Mouse (Mus musculus): ENCODE measurements around the gene Mkrn1. TPM values are rescaled to one million over a fixed set of nuclear protein-coding genes. Genes with fewer than 3 reads are reported as not detected.

Gene Mkrn1
- 215 and 237 TPM in 2 replicates for polyA plus RNA-seq (2015; fragmentation: Nextera tagmentation; extraction: Ambion mirVana)

DNA sequence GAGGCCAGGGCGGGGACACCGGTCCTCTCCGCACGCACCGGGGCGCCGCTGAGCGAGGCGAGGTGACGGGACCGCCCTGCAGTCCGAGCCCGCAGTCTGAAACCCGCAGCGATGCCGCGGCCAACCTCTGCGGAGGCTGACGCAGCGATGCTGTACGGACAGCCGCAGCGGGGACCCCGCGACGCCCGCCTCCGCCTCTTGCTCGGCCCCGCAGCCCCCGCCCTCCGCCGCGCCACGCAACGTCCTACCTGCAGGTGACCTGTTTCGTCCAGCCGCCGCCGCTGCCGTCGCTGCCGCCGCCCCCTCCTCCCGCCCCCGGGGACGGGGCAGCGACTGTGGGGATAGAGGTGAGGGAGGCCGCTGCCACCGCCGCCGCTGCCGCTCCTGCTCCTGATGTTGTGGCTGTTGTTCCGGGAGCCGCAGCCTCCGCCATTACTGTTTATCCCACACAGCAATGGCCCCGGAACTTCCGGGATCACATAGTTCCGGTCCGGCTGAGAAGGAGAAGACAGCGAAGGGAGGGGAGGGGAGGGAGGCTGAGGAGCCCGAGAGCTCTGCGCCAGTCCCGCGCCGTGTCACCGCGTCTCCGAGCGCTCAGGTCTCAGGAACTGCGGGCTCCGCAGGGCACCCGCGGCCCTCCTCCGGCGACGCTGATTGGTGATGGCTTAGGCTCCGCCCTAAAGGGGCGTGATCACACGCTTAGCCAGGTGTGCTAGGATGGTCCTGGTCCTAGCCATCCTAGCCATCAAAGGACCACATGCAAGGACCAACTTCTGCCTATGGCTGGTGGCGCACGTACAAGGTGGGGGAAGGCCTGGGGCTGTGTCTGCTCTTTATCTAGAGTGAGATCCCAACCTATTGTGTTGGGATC is at the start of gene Mkrn1:
TSS of gene Mkrn1 (minus strand) at position 612 of the 871 bp plus-strand sequence.
- Histone ChIP-seq H3K4me2 (peak within 1 kb of the TSS; percentile 70), H3K4me1 (replicated peaks) (peaks cover 29% of the 10 kb centered on the region), H3K4me3 (peak within 1 kb of the TSS; percentile 95), H3K36me3 (no peaks in the 10 kb centered on the region), H3K9ac (peak within 1 kb of the TSS; percentile 95), H3K9me3 (no peaks in the 10 kb centered on the region), H3K27ac (replicated peaks) (peak within 1 kb of the TSS; percentile 98), H3K27me3 (peaks cover 6% of the 10 kb centered on the region; the same call in 1 of the 2 replicates)
- under 1% methylated on average over 77 of the region's 82 CpGs for WGBS
- peak; percentile 97 for ATAC-seq (ENCODE audit: low read depth)

DNA sequence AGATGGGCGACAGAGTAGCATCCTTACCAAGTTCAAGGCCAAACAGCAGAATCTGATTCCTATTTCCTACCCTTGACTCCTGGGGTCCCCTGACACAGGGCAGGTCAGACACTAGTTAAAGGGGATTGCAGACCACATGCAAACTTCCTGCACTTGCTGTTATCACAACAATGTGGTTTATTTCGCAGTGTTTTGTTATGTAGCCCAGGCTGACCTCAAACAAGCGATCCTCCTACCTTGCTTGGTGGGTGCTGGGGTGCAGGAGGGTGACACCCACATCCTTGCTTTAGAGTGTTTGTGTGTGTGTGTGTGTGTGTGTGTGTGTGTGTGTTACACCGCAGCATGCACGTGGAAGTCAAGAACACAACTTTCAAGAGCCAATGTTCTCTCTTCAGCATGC is 49.2 kb upstream of the Mkrn1 start:
- Histone ChIP-seq H3K9ac (no peak overlapping the region), H3K4me3 (no peak overlapping the region), H3K27ac (replicated peaks) (no peak overlapping the region), H3K4me2 (no peak overlapping the region), H3K36me3 (peaks cover 69% of the 10 kb centered on the region), H3K9me3 (no peaks in the 10 kb centered on the region), H3K4me1 (replicated peaks) (peaks cover 13% of the 10 kb centered on the region), H3K27me3 (no peaks in the 10 kb centered on the region)
- no peak for ATAC-seq (ENCODE audit: low read depth)
- 89% methylated on average over 5 of the region's 5 CpGs for WGBS

DNA sequence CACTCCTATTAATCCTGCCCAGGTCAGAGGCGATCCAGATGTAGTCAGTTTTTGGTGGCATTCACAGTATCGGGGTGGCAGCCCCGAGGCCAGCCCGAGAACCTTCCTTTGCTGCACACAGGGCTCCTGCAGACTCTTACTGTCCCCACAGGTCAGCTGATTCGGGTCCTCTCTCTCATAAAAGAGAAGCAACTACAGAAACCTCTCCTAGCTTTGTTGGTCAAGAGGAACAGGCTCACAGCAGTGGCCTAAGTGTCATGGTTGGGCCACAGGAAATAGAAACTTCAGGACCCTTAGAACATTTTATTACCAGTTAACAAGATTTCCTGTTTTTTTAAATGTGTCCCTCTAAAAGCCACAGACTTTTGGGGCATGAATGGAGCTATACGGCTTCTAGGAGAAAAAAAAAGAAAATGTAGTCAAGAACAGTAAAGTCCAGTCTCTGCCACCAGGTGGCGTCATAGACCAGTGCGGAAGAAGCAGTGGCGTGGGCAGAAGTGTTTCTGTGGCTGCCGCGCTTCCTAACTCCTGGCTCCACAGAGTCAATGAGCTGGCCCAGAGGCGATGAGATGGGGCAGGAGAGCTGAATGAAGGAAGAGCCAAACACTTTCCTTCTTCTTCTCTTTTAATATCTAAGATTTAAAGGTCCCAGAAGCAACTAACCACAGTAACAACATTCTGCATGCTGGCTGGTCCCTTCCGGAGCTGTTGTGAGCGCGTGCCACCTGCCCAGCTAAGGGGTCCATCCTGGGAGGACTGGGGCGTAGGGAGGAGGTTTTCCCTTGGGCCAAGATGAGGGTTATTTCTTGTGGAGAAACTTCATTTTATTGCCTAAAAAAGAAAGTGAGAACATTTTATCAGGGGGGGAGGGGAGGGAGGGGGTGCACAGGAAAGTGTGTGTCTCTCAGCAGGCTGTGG is 42.6 kb upstream of the Mkrn1 start:
- Histone ChIP-seq H3K36me3 (peaks cover 47% of the 10 kb centered on the region), H3K27me3 (no peaks in the 10 kb centered on the region), H3K4me2 (no peak overlapping the region), H3K9ac (no peak overlapping the region), H3K9me3 (0 out of 2 replicates have a peak, but pooled peaks cover 3% of the 10 kb centered on the region), H3K27ac (replicated peaks) (no peak overlapping the region), H3K4me1 (replicated peaks) (peaks cover 11% of the 10 kb centered on the region), H3K4me3 (no peak overlapping the region)
- WGBS = 48% methylated on average over 16 of the region's 16 CpGs
- ATAC-seq (ENCODE audit: low read depth) = peak; percentile 76

DNA sequence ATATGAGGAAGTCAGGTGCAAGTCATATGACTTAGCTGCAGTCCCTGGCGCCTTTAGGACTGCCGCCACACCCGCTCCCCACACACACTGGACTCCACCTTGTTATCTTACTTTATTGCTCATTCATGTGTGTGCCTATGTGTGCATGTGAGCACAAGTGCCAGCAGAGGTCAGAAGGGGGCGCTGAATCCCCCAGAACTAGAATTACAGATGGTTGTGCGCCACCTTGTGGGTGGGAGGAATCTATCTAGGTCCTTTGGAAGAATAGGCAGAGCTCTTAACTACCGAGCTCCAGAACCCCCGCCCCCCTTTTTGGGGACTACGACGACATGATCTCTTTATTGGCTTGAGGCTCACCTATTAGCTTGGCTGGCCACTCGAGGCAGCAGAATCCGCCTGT is 39.8 kb upstream of the Mkrn1 start:
- no peak overlapping the region for H3K9ac ChIP-seq
- H3K4me1 ChIP-seq (replicated peaks) = peaks cover 18% of the 10 kb centered on the region
- no peak overlapping the region for H3K27ac ChIP-seq (replicated peaks)
- H3K4me2 ChIP-seq = no peak overlapping the region
- no peak for ATAC-seq (ENCODE audit: low read depth)
- peaks cover 24% of the 10 kb centered on the region for H3K36me3 ChIP-seq
- 0 out of 2 replicates have a peak, but pooled peaks cover 3% of the 10 kb centered on the region for H3K9me3 ChIP-seq
- WGBS = 96% methylated on average over 11 of the region's 11 CpGs
- H3K27me3 ChIP-seq = no peaks in the 10 kb centered on the region
- no peak overlapping the region for H3K4me3 ChIP-seq

DNA sequence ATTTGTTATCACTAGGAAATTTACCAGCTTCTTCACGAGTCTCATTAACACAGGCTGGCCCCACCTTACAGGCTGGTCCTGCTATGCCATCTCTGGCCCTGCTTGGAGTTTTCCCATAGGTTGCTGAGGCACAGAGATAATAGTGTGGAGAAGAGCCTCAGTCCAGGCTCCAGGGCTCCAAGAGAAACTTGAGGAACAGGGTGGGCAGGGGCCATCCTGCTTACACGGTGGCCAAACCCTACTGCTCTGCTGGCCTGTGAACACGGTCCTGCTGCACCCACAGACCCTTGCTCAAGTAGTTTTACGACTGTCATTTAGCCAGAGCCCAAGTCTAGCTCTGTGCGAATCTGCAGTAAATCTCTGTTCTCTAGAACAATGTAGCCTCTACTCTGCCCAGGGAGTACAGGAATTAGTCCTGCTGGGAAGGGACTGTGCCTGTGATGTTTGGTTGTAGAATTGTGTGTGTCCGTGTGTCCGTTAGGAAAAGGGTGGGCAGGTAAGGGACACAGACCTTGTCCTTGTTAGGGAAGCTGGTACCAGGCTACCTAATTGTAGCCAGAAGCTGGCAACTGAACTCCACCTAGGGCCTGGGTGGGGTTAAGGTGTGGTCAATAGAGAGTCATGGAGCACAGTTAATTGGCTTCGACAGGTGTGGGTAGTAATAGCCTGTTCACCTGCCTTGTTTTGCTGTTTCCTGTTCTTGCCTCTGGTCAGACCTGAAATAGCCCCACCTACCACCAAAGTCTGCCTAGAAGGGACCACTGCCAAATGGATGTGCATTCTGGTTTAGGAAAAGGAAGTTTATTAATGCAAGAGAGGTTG is 35.3 kb upstream of the Mkrn1 start:
- H3K36me3 ChIP-seq = peaks cover 7% of the 10 kb centered on the region
- no peak overlapping the region for H3K4me2 ChIP-seq
- H3K27me3 ChIP-seq = no peaks in the 10 kb centered on the region
- H3K4me1 ChIP-seq (replicated peaks) = peaks cover 7% of the 10 kb centered on the region; the same call in 1 of the 2 replicates
- no peak overlapping the region for H3K9ac ChIP-seq
- no peak overlapping the region for H3K4me3 ChIP-seq
- H3K9me3 ChIP-seq = 0 out of 2 replicates have a peak, but pooled peaks cover 3% of the 10 kb centered on the region
- H3K27ac ChIP-seq (replicated peaks) = no peak overlapping the region
- 29% methylated on average over 8 of the region's 8 CpGs for WGBS
- no peak for ATAC-seq (ENCODE audit: low read depth)

DNA sequence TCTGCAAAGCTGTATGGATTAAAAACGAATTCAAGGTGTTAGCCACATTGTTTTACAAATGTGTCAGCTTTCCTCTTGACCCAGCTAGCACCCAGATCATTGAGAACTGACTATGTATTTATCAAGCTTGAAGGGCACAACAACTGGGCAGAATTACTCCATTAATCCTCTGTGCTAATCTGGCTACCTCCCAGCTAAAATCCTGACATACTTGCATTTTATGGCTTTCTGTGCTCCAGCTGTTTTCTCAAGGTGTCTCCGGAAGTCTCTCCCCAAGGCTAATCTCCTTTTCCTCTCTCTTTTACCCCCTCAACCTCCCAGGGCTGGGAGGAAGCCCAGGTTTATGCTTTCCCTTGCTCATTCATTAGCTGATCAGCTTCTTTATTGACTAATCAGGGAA is 34.4 kb upstream of the Mkrn1 start:
- Histone ChIP-seq H3K27ac (replicated peaks) (no peak overlapping the region), H3K9me3 (no peaks in the 10 kb centered on the region), H3K4me2 (no peak overlapping the region), H3K36me3 (no peaks in the 10 kb centered on the region), H3K4me3 (no peak overlapping the region), H3K4me1 (replicated peaks) (peaks cover 7% of the 10 kb centered on the region; the same call in 1 of the 2 replicates), H3K27me3 (no peaks in the 10 kb centered on the region), H3K9ac (no peak overlapping the region)
- ATAC-seq (ENCODE audit: low read depth) = no peak
- WGBS = 54% methylated on average over 2 of the region's 2 CpGs

DNA sequence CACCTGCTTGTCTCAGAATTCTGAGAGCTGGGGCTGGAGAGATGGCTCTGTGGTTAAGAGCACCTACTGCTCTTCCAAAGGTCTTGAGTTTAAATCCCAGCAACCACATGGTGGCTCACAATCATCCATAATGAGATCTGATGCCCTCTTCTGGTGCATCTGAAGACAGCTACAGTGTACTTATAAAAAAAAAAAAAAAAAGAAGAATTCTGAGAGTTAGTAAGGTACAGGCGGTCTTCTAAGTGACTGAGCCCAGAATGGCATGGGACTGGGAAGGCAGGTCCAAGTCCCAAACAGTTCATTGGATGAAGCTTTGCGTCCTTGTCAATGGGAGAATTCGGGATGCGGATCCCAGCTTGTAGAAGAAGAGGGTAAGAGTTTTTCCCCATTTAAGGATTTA is 33.3 kb upstream of the Mkrn1 start:
- no peak for ATAC-seq (ENCODE audit: low read depth)
- 92% methylated on average over 4 of the region's 4 CpGs for WGBS
- peaks cover 7% of the 10 kb centered on the region; the same call in 1 of the 2 replicates for H3K4me1 ChIP-seq (replicated peaks)
- H3K9ac ChIP-seq = no peak overlapping the region
- H3K27ac ChIP-seq (replicated peaks) = no peak overlapping the region
- no peaks in the 10 kb centered on the region for H3K36me3 ChIP-seq
- no peak overlapping the region for H3K4me2 ChIP-seq
- H3K9me3 ChIP-seq = no peaks in the 10 kb centered on the region
- H3K4me3 ChIP-seq = no peak overlapping the region
- no peaks in the 10 kb centered on the region for H3K27me3 ChIP-seq

DNA sequence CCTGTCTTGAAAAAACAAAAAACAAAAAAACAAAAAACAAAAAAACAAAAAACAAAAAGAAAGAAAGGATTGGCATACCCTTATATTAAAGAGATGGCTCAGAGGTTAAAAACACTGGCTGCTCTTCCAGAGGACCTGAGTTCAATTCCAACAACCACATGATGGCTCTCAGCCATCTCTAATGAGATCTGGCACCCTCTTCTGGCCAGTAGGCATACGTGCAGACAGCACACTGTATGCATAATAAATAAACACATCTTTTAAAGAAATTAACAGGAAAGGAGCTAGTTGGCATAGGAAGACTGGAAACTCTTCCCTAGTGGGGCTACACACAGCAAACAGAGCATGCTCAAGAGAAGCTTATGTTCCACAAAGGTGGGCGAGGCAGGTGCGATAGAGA is 30.8 kb upstream of the Mkrn1 start:
- Histone ChIP-seq H3K9ac (no peak overlapping the region), H3K4me1 (replicated peaks) (peaks cover 7% of the 10 kb centered on the region; the same call in 1 of the 2 replicates), H3K9me3 (no peaks in the 10 kb centered on the region), H3K27ac (replicated peaks) (no peak overlapping the region), H3K36me3 (no peaks in the 10 kb centered on the region), H3K27me3 (no peaks in the 10 kb centered on the region), H3K4me2 (no peak overlapping the region), H3K4me3 (no peak overlapping the region)
- ATAC-seq (ENCODE audit: low read depth) = no peak
- WGBS = 89% methylated on average over 3 of the region's 3 CpGs

DNA sequence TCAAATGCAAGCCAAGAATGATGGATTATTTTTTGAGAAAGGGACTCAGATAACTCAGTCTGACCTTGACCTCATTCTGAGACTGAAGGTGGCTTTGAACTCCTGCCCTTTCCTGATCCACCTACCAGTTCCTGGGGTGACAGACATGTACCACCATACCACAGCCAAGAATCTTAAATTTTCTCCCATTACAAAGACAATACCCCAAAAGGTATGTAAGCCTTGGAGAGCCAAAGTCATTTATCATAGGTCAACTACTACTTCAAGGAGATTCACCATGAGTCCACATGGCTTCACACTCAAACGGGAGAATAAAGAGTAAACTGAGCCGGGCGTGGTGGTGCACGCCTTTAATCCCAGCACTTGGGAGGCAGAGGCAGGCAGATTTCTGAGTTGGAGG is 30.3 kb upstream of the Mkrn1 start:
- H3K36me3 ChIP-seq = no peaks in the 10 kb centered on the region
- H3K27ac ChIP-seq (replicated peaks) = no peak overlapping the region
- H3K9me3 ChIP-seq = no peaks in the 10 kb centered on the region
- no peak overlapping the region for H3K4me2 ChIP-seq
- H3K9ac ChIP-seq = no peak overlapping the region
- no peak overlapping the region for H3K4me3 ChIP-seq
- 93% methylated on average over 4 of the region's 4 CpGs for WGBS
- H3K4me1 ChIP-seq (replicated peaks) = peaks cover 4% of the 10 kb centered on the region; the same call in 1 of the 2 replicates
- H3K27me3 ChIP-seq = no peaks in the 10 kb centered on the region
- no peak for ATAC-seq (ENCODE audit: low read depth)

DNA sequence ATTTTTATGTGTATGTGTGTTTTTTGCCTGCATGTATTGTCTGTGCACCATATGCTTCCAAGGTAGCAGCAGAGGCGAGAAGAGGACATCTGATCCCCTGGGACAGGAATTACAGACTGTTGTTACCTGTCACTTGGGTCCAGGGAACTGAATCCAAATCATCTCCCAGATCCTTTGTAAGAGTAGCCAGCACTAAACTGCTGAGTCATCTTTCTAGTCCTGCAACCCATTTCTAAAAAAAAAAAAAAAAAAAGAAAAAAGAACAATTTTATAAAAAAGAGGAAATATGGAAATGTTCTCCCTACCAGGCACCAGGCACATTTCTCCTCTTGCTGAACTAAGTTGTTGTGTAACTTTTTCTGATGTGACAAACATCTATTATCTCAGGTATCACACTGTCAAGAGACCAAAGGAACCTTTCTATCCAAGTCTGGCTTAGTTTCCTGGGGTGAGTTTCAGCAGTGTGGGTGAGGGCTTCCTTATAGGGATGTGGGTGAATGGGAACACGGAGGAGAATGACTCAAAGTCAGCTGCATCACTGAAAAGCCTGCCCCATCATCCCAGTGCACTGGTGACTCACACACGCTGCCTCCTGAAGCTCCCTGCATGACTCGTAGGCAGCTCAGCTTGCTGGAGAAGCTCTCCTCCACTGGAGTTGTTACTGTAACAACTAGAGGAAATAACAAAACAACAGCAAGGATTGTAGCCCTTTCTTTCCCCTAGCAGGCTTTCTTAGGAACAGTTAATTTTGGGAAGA is 27.3 kb upstream of the Mkrn1 start:
- no peak overlapping the region for H3K4me3 ChIP-seq
- no peak for ATAC-seq (ENCODE audit: low read depth)

More for the DNA sequence above, 27.3 kb upstream of the Mkrn1 start:
- H3K4me2 ChIP-seq = no peak overlapping the region
- H3K27me3 ChIP-seq = no peaks in the 10 kb centered on the region
- H3K4me1 ChIP-seq (replicated peaks) = no peaks in the 10 kb centered on the region
- no peak overlapping the region for H3K27ac ChIP-seq (replicated peaks)
- 55% methylated on average over 4 of the region's 4 CpGs for WGBS
- no peaks in the 10 kb centered on the region for H3K9me3 ChIP-seq
- H3K9ac ChIP-seq = no peak overlapping the region
- H3K36me3 ChIP-seq = no peaks in the 10 kb centered on the region

Measured in neural tube, embryonic 13.5 days (tissue).